Mouse (Mus musculus) intestine, embryonic 16.5 days (tissue): Measurements from ENCODE around the gene Mast3. TPM values are rescaled to one million over a fixed set of nuclear protein-coding genes. Genes with fewer than 3 reads are reported as not detected.

Experiments used
- ATAC-seq: fragments of 200-750 bp; cut with Nextera tagmentation; 2 replicates; pipeline ENCODE4 v1.8.0; 2017; ENCODE audit warnings: moderate TSS enrichment, moderate library complexity
- H3K27ac ChIP-seq: fragments of 300-500 bp; sonication (generic); 2 replicates; pipeline ENCODE4 v1.5.1; 2014; ENCODE audit warnings: mild to moderate bottlenecking, low read length
- H3K27me3 ChIP-seq: fragments of 300-500 bp; sonication (generic); replicated peaks from 2 replicates; pipeline ENCODE4 v1.6.1; 2014; ENCODE audit warnings: low read length, control low read depth, mixed read lengths; ENCODE audit not compliant: control insufficient read depth, insufficient read depth
- H3K36me3 ChIP-seq: fragments of 300-500 bp; sonication (generic); 2 replicates; pipeline ENCODE4 v1.6.1; 2014; ENCODE audit warnings: low read length, control low read depth; ENCODE audit not compliant: control insufficient read depth, insufficient read depth
- H3K4me1 ChIP-seq: fragments of 300-500 bp; sonication (generic); 2 replicates; pipeline ENCODE4 v1.6.1; 2014; ENCODE audit warnings: low read length, control low read depth, mixed read lengths; ENCODE audit not compliant: control insufficient read depth, insufficient read depth
- H3K4me2 ChIP-seq: fragments of 300-500 bp; sonication (generic); 2 replicates; pipeline ENCODE4 v1.6.1; 2014; ENCODE audit warnings: low read depth, low read length, control low read depth
- H3K4me3 ChIP-seq: fragments of 300-500 bp; sonication (generic); 2 replicates; pipeline ENCODE4 v1.5.1; 2014; ENCODE audit warnings: mild to moderate bottlenecking, low read length
- H3K9ac ChIP-seq: fragments of 300-500 bp; sonication (generic); 2 replicates; pipeline ENCODE4 v1.6.1; 2014; ENCODE audit warnings: low read depth, low read length
- H3K9me3 ChIP-seq: fragments of 300-500 bp; sonication (generic); 2 replicates; pipeline ENCODE4 v1.6.1; 2016; ENCODE audit warnings: low read length, control low read depth; ENCODE audit not compliant: control insufficient read depth
- WGBS: fragments of 180-500 bp; shearing (Covaris S2); extraction: QIAGEN DNeasy Blood & Tissue Kit; methylation state at CpG from one replicate; pipeline ENCODE4 v1.1.7; 2014; 5-methylcytosine and 5-hydroxymethylcytosine counted together
- polyA plus RNA-seq: library from polyadenylated mRNA; unstranded; fragments of >200 nt; fragmentation: Nextera tagmentation; extraction: Ambion mirVana; gene quantifications from 2 replicates; pipeline ENCODE4 v1.2.1, GENCODE M21; 2015

Gene Mast3
- polyA plus RNA-seq, 1 experiment from 2014 or later = 12.9 TPM

DNA sequence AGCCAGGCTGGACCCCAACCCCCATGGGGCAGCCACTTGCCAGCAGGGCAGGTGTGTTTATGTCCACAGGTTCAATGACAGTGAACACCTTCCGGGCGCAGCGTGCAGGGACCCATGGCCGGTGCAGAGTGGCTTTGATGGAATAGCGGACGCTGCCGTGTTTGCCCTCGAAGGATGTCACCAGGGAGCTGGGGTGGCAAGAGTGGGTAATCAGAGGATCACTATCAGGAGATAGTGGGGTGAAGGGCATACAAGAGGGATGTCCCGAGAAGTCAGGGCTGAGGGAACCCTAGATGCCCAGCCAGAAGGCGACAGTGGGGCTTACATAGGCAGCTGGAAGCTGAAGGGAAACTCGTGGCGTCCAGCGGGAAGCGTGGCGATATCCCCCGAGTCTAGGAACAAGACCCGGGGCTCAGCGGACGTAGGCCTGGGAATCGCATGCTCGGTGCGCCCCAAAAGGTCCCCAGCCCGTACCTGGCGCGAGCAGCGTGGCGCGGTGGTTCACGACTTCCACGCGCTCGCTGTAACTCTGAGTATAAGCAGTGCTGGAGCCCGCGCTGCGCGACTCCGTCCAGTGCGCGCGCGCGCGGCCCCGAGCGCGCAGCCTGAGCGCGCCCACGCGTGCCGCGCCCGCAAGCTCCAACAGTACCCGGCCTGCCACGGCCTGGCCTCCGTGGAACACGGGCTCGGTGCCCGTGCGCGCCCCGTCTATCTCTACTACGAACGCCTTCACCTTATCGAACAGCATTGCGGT lies 34.0 kb upstream of the Mast3 start:
- WGBS = 2% methylated on average over 66 of the region's 66 CpGs
- peak overlapping the region; percentile 96 for H3K27ac ChIP-seq
- H3K9ac ChIP-seq = peak overlapping the region; percentile 83
- H3K4me3 ChIP-seq = peak overlapping the region; percentile 65
- no peaks in the 10 kb centered on the region for H3K9me3 ChIP-seq
- no peaks in the 10 kb centered on the region; the same call in 1 of the 2 replicates for H3K27me3 ChIP-seq
- no peaks in the 10 kb centered on the region for H3K36me3 ChIP-seq
- peak overlapping the region; percentile 74 for H3K4me2 ChIP-seq
- peaks cover 18% of the 10 kb centered on the region for H3K4me1 ChIP-seq
- ATAC-seq = peak; percentile 62

DNA sequence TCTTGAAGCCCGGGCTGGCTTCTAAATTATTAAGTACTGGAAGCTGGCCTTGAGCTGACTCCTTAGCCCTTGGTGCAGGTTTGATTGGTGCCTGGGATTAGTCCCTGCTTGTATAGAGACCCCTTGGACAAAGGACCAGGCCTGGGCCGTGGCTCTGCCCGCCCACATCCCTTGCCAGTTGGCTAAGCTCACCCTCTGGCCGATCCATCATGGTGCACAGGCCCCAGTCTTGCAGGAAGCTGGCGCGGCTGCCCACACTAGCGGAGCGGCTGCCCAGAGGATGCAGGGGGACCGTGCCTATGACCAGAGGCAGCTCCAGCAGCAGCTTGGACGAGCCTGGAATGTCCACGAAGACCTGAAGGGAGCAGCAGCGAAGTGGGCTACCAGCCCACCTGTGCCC lies 31.8 kb upstream of the Mast3 start:
- H3K9me3 ChIP-seq = no peaks in the 10 kb centered on the region
- H3K36me3 ChIP-seq = no peaks in the 10 kb centered on the region
- ATAC-seq = no peak
- no peak overlapping the region for H3K4me2 ChIP-seq
- H3K4me1 ChIP-seq = peaks cover 17% of the 10 kb centered on the region
- no peak overlapping the region for H3K9ac ChIP-seq
- H3K27ac ChIP-seq = no peak overlapping the region
- no peak overlapping the region for H3K4me3 ChIP-seq
- 87% methylated on average over 12 of the region's 12 CpGs for WGBS
- H3K27me3 ChIP-seq = no peaks in the 10 kb centered on the region

DNA sequence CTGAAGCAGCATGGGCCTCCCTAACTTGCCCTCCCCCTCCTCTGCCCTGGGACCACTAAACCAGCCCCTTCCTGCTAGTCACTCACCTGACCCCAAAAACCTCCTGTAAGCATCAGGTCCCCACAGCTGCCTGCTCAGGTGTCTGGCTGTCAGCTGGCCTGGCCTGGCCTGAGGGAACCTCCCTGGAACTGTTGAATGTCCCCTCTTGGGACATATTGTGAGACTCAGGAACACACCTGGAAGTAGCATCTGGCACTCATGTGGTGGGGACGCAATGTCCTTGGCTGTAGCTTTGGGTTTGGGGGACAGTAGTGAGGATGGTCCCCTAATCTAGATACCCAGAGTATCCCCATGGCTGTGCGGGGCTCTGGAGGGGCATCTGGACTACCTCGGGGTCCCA lies 29.2 kb upstream of the Mast3 start:
- no peak overlapping the region for H3K27ac ChIP-seq
- 100% methylated on average over 3 of the region's 3 CpGs for WGBS

DNA sequence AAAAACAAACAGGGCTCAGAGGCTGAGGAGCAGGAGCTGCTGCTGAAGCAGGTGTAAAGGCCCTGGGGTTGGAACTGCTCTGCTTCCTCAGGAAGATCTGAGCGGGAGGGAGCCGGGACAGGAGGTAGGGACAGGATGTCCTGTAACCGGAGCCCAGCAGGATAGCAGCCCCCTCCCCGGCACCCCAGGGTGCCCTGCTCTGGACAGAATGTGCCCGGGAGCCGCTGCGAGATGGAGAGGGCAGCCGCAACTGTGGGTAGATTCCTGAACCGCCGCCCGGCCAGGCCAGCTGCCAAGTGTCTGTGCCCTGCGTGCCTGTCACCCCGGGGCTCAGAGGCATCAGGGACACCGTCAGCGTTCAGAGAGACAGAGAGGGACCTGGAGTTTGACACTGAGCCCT lies 28.7 kb upstream of the Mast3 start:
- no peak for ATAC-seq
- Histone ChIP-seq H3K4me2 (no peak overlapping the region), H3K4me3 (no peak overlapping the region), H3K4me1 (peaks cover 3% of the 10 kb centered on the region), H3K27ac (no peak overlapping the region), H3K27me3 (no peaks in the 10 kb centered on the region), H3K9me3 (no peaks in the 10 kb centered on the region), H3K36me3 (no peaks in the 10 kb centered on the region), H3K9ac (no peak overlapping the region; the same call in 1 of the 2 replicates)
- 51% methylated on average over 15 of the region's 15 CpGs for WGBS

More for the DNA sequence above, 29.2 kb upstream of the Mast3 start:
- Histone ChIP-seq H3K4me1 (peaks cover 5% of the 10 kb centered on the region), H3K4me2 (no peak overlapping the region), H3K9ac (no peak overlapping the region; the same call in 1 of the 2 replicates), H3K36me3 (no peaks in the 10 kb centered on the region), H3K27me3 (no peaks in the 10 kb centered on the region), H3K9me3 (no peaks in the 10 kb centered on the region), H3K4me3 (no peak overlapping the region)
- ATAC-seq = no peak

DNA sequence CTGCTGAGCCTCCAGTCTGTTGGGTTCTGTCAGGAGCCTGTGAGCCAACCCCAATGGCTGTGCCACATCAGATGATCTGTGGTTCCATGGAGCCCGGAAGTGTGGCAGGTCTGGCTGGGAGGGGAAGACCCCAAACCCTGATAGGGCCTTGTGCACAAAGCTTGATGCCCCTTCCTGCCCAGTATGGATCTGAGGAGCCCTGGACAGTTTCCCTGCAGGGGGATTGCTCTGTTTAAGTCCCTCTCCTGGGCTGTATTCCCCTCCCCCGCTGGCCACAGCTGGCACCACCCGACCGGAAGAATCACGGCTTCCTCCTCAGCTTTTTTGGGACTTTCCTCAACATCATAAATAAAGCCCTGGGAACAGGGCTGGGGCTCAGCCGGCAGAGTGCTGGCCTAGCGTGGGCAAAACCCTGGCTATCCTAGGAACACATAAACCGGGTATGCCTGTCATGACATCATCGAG lies 28.2 kb upstream of the Mast3 start:
- Histone ChIP-seq H3K4me1 (no peaks in the 10 kb centered on the region), H3K4me3 (no peak overlapping the region), H3K27me3 (no peaks in the 10 kb centered on the region), H3K36me3 (no peaks in the 10 kb centered on the region), H3K9ac (no peak overlapping the region), H3K4me2 (no peak overlapping the region), H3K27ac (0 out of 2 replicates have a peak overlapping the region, but pooled peaks have one; percentile 17), H3K9me3 (no peaks in the 10 kb centered on the region)
- 47% methylated on average over 9 of the region's 9 CpGs for WGBS
- ATAC-seq = no peak

DNA sequence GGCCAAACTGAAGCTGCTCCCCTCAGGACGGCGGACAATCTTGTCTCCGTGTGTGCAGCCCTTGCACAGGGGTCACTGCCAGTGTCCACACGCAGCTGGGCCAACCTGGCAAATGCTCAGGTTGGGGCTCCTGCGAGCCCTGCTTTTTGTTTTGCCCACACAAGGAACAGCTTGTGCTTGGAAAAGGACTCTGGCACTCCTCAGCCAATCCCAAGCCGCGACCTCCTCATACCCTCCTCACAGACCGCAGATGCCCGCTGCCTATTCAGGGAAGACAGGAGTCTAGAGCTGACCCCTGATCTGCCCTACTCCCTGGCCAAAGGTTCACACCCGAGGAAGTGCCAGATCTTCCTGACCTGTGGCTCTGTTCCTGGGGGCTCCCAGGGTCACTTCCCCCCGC lies 27.5 kb upstream of the Mast3 start:
- Histone ChIP-seq H3K36me3 (no peaks in the 10 kb centered on the region), H3K27me3 (no peaks in the 10 kb centered on the region), H3K9ac (no peak overlapping the region), H3K27ac (no peak overlapping the region), H3K9me3 (no peaks in the 10 kb centered on the region), H3K4me1 (no peaks in the 10 kb centered on the region), H3K4me3 (no peak overlapping the region), H3K4me2 (no peak overlapping the region)
- WGBS = 70% methylated on average over 11 of the region's 11 CpGs
- ATAC-seq = no peak

GRCm38 (mm10) chr8:70831517-70831916 lies 26.7 kb upstream of the Mast3 start:
- no peak overlapping the region for H3K27ac ChIP-seq
- 82% methylated on average over 8 of the region's 8 CpGs for WGBS
- H3K9me3 ChIP-seq = no peaks in the 10 kb centered on the region
- no peak for ATAC-seq
- no peaks in the 10 kb centered on the region for H3K36me3 ChIP-seq
- no peak overlapping the region for H3K9ac ChIP-seq
- H3K27me3 ChIP-seq = no peaks in the 10 kb centered on the region
- H3K4me3 ChIP-seq = no peak overlapping the region
- no peak overlapping the region for H3K4me2 ChIP-seq
- no peaks in the 10 kb centered on the region for H3K4me1 ChIP-seq

DNA sequence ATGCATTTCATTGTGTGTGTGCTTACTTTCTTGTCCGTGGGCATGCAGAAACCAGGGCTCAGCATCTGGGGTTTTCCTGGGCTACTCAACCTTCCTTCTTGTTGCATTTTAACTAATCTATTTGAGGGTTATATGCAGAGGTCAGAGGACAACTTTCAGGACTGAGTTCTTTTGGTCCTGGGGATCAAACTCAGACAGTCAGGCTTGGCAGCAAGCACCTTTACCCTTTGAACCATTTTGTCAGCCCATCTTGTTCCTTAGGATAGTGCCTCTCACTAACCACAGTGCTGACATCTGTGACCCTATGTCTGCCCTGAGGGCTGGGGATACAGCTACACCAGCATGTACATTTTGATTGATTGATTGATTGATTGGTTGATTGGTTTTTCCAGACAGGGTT lies 22.9 kb upstream of the Mast3 start:
- no peak overlapping the region for H3K4me3 ChIP-seq
- no peaks in the 10 kb centered on the region for H3K27me3 ChIP-seq
- no peaks in the 10 kb centered on the region for H3K36me3 ChIP-seq
- H3K4me2 ChIP-seq = no peak overlapping the region
- H3K9ac ChIP-seq = no peak overlapping the region
- WGBS = 100% methylated on average over 1 of the region's 1 CpGs
- H3K9me3 ChIP-seq = no peaks in the 10 kb centered on the region
- no peak overlapping the region for H3K27ac ChIP-seq
- ATAC-seq = no peak
- H3K4me1 ChIP-seq = no peaks in the 10 kb centered on the region

- H3K4me1 ChIP-seq = no peaks in the 10 kb centered on the region
These were observed 22.2 kb upstream of the Mast3 start for GRCm38 (mm10) chr8:70827010-70827409.

More at GRCm38 (mm10) chr8:70827010-70827409, 22.2 kb upstream of the Mast3 start:
- no peaks in the 10 kb centered on the region for H3K9me3 ChIP-seq
- no peak overlapping the region for H3K27ac ChIP-seq
- no peak overlapping the region for H3K9ac ChIP-seq
- 96% methylated on average over 2 of the region's 2 CpGs for WGBS
- no peak for ATAC-seq
- H3K27me3 ChIP-seq = no peaks in the 10 kb centered on the region
- no peak overlapping the region for H3K4me2 ChIP-seq
- no peaks in the 10 kb centered on the region for H3K36me3 ChIP-seq
- H3K4me3 ChIP-seq = no peak overlapping the region
